Mouse (Mus musculus): ENCODE measurements around the gene Prm2. TPM values are rescaled to one million over a fixed set of nuclear protein-coding genes. Genes with fewer than 3 reads are reported as not detected.

Gene Prm2
- not detected for total RNA-seq (2021)
- 0.19 TPM in 1 of 2 replicates, not detected in the other for polyA plus RNA-seq (2012; rRNA removed)
- long read RNA-seq, result 0 reads

DNA sequence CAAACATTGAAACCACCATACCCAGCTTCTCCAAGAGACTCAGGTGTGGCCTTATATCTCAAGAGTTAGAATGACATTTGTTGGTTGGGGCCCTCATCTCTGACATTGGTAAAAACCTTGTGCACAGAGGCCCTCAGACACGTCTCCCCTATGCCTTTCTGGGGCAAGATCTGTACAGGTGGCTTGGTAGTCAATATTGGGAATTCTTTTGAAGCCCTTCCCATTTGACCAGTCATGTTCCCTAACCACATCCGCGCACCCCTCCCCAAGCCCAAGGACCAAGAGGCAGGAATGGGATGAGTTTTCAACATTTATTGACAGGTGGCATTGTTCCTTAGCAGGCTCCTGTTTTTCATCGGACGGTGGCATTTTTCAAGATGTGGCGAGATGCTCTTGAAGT, at the start of gene Prm2:
Gene Prm2, minus strand, starts transcription at position 101 of the 400 bp plus-strand sequence.
- DNase-seq, result no peak

DNA sequence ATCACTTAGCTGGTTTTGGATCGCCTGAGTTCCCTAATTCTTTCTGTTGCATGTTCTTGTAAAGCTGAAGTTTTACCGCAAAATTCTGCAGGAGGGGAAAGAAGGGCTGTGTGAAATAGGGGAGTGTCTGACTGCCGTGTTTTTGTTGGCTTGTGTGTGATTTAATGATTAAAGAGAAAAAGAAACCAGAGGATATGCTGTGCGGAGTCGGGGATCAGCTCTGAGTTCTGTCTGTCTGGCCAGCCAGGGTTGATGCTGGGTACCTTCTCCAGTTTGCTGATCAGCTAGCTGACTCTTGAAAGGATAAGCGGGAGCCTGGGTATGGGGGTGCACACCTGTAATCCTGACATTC, 48.4 kb upstream of the Prm2 start:
- DNase-seq, result no peak

DNA sequence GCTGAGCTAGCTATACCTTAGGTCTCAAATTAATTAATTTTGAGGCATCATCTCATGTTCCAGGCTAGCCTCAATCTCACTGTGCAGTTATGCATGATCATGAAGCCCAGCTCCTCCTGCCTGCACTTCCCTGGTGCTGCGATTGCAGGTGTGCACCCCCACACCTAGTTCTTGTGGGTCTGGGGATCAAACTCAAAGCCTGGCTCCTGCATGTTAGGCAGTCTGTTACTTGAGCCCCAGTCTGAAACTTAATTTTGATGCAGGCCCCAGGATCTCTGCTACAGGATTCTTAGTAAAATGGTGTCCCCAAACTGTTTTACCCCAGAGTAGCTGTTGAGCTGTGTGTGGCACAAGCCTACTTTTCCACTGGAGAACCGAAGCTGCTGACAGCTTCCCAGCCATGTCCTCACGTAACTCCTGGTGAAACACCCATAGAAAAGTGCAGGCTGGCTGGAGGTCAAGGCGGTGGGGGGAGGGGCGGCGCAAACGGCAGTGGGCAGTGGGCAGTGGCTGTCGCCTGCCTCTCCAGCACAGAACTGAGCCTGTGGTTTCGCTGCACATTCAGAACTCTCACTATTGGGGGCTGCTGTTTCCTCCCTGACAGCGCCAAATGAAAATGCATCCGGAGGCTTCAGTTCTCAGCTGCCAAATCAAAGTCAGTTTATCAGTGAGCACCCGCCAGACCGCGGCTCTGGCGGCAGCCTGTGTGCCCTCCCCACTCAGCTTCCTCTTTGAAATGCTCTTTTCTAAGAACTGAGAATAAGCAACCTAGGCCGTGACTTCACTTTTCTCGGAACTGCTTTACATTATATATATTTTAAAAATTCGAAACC, 47.8 kb upstream of the Prm2 start:
- peak; percentile 67 for DNase-seq

DNA sequence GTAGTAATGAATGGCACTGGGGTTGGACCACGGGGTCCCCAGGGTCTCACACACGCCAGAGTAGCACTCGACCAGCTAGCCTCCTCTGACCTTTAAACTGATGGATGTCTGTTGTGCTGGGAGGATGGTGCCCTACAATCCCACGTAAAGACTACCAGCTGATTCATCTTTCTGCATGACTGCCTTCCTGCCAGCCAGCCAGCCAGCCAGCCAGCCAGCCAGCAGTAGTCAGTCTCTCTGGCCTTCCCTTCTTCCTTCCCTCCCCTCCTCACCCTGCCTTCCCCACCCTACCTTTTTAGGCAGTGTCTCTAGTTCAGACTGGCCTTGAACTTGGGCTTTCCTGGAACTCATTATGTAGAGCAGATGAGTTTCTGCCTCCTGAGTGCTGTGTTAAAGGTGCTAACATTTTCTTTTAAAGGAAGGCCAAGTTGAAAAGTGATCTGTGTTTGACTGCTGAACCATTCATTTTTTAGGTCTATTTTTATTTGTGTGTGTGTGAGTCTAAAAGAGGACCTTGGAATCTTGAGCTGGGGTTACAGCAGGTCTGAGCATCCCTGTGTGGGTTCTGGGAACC, 46.4 kb upstream of the Prm2 start:
- DNase-seq, result peak; percentile 69

DNA sequence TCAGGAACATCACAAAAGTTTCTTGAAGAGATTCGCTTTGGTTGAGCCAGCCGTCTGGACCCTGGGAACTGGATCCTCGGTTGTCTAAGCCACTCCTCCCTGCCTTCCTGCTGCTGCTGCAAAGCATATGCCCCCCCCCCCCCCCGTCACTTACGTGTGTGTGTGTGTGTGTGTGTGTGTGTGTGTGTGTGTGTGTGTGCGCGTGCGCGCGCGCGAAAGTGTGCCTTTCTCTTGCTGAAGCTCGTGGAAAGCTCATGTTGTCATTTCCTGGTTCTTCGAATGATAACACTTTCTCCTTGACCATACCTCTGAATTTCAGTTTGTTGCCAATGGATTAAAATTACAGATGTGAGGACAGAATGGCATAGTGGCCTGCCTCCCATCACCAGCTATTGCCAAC, 44.1 kb upstream of the Prm2 start:
- DNase-seq, result no peak

DNA sequence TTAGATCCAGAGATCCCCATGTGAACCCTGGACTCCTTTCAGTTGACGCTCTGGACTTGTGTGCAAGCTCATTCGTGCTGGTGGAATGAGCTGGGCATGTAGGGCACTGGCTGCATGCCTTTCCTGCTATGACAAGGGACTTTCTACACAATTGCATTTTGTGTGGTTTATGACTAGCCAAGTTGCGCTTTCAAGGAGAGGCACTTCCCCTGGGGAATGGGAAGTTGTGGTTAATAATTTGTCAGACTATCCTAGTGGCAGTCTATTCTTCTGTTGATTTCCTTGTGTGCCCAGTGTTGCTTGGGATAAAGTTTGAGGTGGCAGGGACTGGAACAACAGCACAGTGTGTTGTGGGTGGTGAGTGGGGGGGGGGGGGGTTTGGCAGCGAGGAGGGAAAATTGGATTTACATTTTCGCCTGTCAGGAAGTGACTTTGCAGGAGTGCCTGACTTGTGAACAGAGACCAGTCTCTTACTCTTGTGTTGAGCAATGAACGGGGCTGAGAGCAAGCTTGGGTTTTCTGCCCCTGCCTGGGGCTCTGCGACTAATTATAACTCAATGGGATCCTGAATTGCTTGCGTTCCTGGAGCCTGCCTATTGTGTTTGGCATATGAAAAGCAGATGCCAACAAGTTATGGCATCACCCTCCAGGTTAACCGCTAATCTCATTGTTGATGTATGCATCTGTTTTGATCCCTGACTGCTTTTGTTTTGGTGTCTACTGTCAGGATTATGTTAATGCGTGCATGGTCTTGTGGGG, 42.7 kb upstream of the Prm2 start:
- DNase-seq, result no peak

DNA sequence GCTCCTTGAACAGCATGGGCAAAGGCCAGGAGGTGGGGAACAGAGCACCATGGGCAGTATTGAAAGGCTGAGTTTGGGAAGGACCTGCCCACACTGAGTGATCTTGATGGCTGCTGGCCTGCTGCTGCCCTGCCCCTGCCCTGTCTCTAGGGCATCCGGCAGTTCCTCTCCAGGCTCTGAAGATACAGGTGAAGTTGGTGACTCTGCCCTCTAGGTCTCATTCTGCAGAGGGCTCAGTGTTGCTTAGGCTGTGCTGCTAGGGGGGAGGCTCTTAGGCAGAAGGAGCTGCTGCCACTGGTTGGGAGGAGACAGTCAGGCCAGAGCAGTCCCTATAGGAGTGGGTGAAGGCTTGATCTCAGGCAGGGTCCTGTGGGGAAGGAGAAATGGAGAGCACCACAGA, 42.0 kb upstream of the Prm2 start:
- DNase-seq, result no peak

DNA sequence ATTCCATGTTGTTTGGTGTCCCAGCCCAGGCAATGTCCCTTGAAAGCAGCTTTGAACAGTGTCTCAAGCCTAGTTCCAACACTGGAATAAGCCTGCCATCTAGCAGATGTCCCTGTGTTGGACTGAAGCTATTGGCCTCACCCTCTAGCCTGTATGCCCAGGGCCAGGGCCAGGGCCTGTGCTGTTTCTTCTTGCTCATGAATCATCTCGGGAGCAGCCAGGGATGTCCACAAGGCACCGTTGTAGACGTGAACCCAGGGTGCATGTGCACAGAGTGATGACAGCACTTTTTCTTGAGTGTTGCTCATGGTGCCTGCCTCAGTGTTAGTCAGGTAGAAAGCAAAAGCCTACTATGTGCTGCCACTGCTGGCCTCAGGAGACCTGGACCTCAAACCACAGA, 41.3 kb upstream of the Prm2 start:
- DNase-seq, result peak; percentile 29

DNA sequence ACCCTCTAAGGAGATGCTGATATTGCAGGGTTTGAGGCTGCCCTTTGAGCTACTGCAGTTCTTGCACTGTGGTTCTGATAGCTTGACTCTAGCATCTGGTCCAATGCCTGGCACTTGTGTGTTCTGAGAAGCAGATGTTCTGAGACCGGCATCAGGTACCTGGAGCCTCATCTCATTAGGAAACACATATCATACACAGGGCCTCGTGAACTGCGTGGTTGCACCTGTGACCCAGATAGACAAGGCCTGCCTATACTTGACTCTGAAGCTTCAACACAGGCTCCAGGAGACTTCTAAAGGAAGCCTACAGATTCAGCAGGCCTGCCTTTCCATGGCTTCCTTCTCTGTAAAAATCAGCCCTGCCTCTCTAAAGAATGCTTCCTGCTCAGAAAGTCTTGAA, 40.5 kb upstream of the Prm2 start:
- DNase-seq, result no peak

DNA sequence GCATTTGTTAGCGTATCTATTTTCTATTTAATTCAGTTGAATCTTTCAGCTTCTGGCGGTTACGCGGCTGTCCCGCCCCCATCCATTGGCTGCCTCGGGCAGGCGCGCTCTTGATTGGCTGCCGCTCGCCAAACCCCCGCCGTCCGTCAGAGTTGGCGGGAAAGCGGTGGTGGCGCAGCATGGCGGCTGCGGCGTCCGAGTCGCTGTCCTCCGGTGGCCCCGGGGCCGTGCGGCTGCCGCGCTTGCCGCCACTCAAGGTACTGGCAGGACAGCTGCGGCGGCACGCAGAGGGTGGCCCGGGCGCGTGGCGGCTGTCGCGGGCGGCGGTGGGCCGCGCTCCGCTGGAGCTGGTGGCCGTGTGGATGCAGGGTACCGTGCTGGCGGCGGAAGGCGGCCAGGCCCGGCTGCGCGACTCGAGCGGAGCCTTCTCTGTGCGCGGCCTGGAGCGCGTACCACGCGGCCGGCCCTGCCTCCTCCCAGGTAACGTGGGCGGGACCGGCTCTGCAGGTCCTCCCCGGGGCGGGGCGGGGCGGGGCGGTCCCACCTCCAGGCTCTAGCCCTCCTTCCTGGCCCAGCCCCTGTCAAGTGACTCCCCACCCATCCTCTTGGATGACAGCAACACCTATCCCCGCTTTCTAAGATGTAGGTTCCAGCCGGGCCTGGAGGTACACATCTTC, 39.1 kb upstream of the Prm2 start, which contains the start of gene Rmi2:
Gene Rmi2, plus strand, starts transcription at position 149 of the 677 bp plus-strand sequence.
- peak; percentile 93 for DNase-seq

DNA sequence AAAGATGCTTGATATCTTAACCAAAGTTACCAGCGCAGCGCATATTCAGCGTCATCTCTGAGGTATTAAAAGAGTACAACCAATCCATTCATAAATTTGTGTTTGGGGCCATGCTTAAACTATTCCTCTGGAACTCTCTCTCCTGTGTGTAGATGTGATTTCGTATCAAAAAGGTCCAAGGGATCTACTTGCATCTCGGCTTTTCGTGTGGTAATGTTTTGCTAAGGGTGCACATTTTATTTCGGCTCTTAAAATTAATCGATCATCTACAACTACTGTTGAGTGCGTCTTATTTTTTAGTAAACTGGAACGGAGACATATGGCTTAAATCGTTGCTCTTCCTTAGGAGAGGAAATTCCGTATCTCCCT, 38.6 kb upstream of the Prm2 start:
- DNase-seq, result no peak

DNA sequence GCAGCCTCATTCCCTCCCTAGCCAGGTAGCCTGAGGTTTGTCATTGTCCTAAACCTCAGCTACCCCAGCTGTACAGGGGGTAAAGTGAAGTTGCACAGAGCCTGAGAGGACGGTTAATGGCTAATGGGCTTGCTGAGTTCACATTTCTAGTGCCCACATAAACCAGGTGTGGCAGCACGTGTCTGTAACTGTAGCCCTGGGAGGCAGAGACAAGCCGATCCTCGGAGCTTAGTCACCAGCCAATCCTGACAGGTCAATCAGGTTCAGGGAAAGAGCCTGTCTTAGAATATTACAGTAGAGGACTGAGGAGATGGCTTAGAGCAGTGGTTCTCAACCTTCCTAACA, 32.5 kb upstream of the Prm2 start:
- DNase-seq, result no peak

DNA sequence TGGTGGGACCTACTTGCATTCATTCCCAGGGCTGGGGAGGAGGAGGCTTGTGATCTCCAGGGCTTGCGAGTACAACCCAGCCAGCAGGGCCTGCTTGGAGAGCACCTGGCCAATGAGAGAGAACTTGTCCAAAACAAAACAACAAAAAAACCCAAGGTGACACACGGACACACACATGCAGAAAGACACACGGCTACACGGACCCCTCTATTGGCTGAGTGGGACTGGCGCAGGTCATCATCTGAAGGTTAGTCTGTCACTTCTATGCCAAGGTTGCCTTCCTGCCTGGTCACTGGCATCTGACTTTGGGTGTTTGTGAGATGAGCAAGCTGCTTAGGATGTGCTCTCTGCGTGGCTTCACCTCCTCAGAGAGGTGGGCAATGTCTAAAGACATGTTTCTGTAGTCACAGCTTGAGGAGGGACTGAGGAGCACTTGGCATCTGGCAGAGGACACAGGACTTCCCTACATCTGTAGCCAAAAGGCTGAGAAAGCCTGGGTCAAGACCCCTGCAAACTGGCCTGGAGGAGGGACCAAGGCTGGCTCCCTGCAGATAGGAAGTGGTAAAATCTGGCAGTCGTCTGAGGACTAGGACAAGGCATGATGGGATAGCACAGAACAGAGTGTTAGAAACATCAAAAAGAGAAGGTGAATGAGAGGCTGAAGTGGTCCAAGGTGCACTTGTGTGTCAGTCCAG, 32.0 kb upstream of the Prm2 start:
- no peak for DNase-seq

DNA sequence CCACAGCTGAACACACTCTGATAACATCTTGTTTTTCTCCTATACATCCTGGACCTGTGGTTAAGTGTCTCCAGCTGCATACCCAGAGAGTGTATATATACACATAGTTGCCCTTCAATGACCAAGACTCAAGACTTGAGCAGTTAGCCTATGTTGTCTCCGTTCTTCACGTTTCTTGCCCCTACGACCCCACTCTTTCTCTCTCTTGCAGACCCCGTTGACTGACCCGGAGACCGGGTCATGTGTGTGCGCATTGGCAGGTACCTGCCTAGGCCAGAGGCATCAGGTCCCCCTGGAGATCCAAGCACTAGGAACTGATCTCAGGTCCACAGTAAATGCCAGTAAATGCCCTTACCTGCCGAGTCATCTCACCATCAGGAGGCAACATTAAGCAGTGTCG, 31.3 kb upstream of the Prm2 start:
- DNase-seq, result no peak

DNA sequence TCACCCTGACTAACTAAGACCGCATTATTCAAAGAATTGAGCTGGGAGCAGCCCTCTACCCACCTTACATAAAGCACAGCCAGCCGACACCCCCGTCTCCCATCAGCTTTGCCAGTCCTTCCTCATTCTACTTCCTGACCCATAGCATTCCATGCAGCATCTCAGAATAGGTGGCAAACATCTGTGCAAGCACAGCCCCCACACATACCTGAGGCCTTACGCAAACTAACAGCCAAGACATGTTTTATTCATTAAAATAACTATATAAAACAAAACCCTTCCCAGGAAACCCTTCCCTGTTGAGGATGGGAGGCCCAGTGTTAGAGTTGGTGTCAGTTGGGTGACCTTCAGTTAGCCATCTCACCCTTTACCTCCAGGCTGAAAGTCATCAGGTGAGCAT, 29.9 kb upstream of the Prm2 start:
- no peak for DNase-seq

DNA sequence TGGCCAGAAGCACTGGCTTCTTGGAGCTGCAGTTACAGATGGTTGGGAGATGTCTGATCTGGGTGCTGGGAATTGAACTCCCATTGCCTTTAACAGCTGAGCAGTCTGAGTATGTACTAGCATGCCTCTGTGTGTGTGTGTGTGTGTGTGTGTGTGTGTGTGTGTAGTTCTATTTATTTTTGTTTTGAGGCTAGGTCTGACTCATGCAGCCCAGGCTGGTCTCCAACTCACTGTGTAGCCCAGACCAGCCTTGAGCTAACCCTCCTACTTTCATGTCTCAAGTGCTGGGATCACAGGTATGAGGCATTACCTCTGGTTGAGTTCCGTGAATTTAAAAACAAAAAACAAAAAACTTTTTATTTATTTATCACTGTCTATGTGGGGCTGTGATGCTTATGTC, 28.6 kb upstream of the Prm2 start:
- no peak for DNase-seq

DNA sequence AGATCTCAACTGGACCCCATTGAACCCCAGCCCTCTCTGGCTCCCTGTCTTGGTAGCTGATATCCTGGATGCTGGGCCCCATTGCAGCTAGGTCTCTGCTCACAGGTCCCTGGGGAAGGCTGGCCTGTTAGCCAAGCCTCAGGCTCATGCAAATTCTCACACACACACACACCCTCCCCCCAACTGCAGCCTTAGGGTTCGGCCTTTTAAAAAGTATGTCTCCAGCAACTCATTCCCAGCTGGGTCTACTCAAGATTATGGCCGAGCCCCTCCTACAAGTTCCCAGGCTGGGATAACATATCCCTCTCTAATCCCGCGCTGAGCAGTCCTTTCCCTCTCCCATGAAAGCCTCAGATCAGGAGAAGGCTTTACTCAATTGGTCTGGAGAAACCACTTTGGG, 25.5 kb upstream of the Prm2 start:
- DNase-seq, result no peak

DNA sequence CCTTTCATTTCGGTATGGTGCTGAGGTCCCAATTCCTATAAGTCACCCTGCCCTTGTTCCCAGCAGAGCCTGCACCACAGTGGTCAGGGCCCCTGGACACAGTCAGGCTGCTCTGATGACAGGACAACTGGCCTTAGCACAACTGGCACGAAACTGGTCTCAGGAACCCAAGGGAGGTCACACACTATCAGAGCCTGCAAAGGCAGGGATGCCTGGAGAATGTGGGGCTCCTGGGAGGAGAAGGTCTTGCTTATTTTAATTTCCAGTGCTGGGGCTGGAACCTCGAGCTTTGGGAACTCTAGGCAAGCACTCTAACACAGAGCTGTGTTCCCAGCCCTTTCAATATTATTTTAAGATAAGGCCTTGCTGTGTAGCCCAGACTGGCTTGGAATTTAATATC, 24.0 kb upstream of the Prm2 start:
- no peak for DNase-seq

DNA sequence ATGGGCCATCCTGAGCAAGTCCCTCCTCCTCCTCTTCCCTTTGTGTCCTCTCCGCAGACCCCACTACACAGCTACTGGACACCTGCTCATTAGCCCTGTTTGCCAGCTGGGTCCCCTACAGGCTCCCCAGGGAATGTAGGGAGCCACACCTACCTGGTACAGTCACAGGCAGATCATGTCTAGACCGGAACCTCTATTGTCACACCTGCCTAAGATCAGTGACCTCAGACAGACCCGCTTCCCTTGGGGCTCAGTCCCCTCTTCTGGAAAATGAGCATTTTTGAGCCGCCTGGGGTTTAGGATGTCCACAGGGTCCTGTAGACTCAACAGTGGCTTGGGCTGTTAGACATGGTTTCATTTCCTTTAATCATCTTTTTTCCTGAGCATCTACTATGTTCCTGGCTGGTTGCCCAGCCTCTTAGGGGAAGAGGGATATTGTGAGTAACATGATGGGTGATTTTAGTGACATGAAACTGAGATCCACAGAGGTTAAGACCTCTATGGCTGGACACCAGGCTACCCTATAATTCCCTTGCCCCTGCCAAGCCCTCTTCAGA, 22.7 kb upstream of the Prm2 start:
- no peak for DNase-seq

DNA sequence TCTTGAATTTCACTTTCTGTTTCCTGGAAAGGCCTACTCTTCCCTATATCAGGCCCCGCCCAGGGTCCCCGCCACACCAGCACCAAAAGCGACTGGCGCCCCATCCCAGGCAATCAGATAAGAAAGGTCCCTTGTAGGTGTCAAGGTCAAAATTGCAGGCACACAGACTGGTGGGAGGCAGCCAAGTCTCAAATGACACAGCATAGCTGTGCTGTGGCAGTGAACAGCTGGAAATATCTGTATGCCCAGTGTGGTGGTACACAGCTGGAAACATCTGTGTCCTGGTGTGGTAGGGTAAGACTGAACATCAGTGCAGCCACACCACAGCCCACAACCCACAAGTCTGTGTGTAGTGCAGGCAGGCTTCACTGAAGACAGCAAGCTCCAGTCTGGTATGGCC, 18.9 kb upstream of the Prm2 start:
- peak; percentile 62 for DNase-seq

DNA sequence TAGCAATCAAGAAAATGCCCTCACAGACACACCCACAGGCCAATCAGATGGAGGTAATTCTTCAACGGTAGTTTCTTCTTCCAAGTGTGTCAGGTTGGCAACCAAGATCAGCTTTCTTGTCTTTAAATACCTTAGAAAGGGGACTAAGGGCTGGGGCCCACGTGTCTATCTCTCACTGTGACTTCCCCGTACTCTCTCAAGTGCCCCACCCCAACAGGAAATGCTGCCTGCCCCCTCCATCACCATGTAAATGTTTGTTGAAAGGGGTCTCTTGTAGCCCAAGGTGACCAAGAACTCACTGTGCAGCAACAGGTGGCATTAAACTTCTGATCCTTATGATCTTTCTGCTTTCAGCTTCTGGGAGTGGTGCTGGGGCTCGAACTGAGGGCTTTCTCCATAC, 17.8 kb upstream of the Prm2 start:
- no peak for DNase-seq

DNA sequence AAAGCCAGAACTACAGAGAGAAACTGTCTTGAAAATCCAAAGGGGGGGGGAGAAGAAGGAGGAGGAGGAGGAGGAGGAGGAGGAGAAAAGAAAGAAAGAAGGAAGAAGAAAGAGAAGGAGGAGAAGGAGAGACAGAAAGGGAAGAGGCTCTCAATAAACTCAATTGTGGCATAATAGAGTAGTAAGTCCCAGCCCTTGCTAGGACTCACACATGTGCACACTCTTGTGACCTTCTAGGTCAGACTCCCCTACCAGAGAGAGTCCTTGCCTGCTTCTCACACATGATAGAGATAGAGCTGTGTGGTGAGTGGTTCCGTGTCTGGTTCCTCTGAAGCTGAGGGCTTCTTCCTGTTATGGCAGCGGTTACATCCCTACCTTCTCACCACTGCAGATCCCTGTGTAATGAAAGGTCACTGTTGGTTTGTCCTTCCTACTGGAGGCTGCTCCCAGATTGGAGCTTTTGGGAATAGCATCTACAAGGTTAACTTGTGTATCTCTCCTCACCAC, 17.0 kb upstream of the Prm2 start, which contains the start of gene Gm11172:
Gene Gm11172, plus strand, starts transcription at position 51 of the 507 bp plus-strand sequence.
- DNase-seq, result no peak

Data from adrenal gland, adult 2 months (tissue).